Mouse (Mus musculus): Measurements from ENCODE around the gene Chd2. TPM values are rescaled to one million over a fixed set of nuclear protein-coding genes. Genes with fewer than 3 reads are reported as not detected.
A peak's percentile ranks its signal among the peaks of the same experiment; 100 is the strongest.

Gene Chd2
- polyA plus RNA-seq, 1 experiment from 2014 or later, result 49.8 TPM

DNA sequence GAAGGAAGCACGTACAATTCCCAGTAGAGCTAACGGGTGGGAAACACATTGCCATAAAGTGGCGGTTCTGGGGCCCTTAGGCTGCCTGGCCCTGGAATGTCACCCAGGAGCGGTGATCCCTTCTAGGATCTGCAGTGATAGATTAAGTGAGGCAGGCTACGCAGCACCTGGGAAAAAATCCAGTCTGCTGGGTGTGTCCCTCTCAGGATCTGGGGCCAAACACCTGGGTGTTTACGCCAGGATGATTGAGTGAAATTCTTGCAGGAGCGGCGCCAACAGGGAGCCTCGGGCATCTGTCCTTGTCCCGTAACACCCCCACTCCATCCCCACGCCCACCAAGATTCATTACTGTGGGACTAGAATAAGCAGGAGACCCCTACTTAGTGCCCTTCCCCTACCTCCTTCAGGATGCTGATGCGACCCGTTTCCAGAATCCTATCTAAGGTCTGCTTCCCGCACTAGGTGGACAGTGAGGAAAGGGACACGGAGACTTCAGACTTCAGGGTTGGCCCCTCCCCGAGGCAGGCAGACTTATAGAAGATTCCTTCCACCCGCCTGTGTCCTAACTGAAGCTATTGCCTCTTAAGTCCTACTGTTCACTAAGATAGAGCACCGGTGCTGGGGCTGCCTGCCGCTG, 142.7 kb downstream of the Chd2 start:
- Histone ChIP-seq H3K9me3 (ENCODE audit: control insufficient read depth, low read length) (no peaks in the 10 kb centered on the region), H3K4me1 (ENCODE audit: control insufficient read depth, insufficient read depth, low read length) (peaks cover 61% of the 10 kb centered on the region), H3K27ac (replicated peaks; ENCODE audit: low read depth, low read length) (peak overlapping the region; percentile 83), H3K27me3 (ENCODE audit: control insufficient read depth, insufficient read depth, low read length) (no peaks in the 10 kb centered on the region), H3K9ac (replicated peaks; ENCODE audit: low read length) (peak overlapping the region; percentile 41), H3K4me2 (ENCODE audit: low read length) (peak overlapping the region; percentile 59), H3K4me3 (replicated peaks; ENCODE audit: low read depth, low read length) (peak overlapping the region; percentile 26), H3K36me3 (ENCODE audit: control insufficient read depth, insufficient read depth, low read length) (peaks cover 3% of the 10 kb centered on the region; the same call in 1 of the 2 replicates)
- ATAC-seq (ENCODE audit: low FRiP score, low TSS enrichment) (no peak), DNase-seq (no peak)
- 4% methylated on average over 19 of the region's 19 CpGs for WGBS

DNA sequence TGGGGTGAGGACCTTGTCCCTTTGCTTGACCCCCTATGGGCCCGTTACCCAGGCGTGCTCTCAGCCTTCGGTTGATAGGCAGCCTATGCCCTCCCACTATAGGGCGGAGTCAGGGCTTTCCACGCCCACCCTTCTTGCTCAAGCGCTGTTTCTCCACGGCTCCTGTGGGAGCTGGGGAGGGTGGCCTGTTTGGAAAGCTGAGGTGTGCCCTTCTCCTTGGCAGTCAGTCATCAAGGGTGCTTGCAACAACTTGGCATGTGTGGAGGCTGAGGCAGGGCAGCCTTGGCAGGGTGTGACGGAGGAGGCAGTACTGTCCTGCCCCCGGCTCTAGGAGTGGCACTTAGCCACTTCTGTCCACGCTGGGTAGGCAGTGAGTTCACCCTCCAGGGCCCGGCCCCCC, 143.3 kb downstream of the Chd2 start:
- Histone ChIP-seq H3K27ac (replicated peaks; ENCODE audit: low read depth, low read length) (peak overlapping the region; percentile 83), H3K4me1 (ENCODE audit: control insufficient read depth, insufficient read depth, low read length) (peaks cover 61% of the 10 kb centered on the region), H3K27me3 (ENCODE audit: control insufficient read depth, insufficient read depth, low read length) (no peaks in the 10 kb centered on the region), H3K9me3 (ENCODE audit: control insufficient read depth, low read length) (no peaks in the 10 kb centered on the region), H3K4me3 (replicated peaks; ENCODE audit: low read depth, low read length) (peak overlapping the region; percentile 26), H3K36me3 (ENCODE audit: control insufficient read depth, insufficient read depth, low read length) (peaks cover 3% of the 10 kb centered on the region; the same call in 1 of the 2 replicates), H3K9ac (replicated peaks; ENCODE audit: low read length) (peak overlapping the region; percentile 41; the same call in 1 of the 2 replicates), H3K4me2 (ENCODE audit: low read length) (peak overlapping the region; percentile 59)
- DNase-seq, result peak; percentile 76
- ATAC-seq (ENCODE audit: low FRiP score, low TSS enrichment), result peak; percentile 31; the same call in 1 of the 2 replicates
- WGBS, result 7% methylated on average over 11 of the region's 11 CpGs

DNA sequence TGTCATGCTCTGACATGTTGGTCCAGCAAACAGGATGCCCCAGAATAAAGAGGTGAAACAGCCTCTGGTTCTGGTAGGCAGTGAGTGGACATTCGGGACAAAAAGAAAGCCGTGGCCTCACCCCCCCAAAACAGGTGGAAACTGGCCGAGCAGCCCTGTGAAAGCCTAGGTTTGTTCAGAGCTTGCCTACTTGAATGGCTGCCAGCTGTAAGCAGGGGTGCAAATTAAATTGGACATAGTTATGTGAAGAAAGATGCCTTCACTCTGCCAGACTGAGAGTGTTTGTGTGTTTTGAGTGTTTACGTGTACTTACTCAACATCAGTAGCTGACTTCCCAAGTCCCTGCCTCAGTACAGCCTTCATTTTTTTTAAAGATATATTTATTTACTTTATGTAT, 147.6 kb downstream of the Chd2 start:
- peak overlapping the region; percentile 88 for H3K9ac ChIP-seq (replicated peaks; ENCODE audit: low read length)
- peak overlapping the region; percentile 94 for H3K4me2 ChIP-seq (ENCODE audit: low read length)
- no peaks in the 10 kb centered on the region for H3K9me3 ChIP-seq (ENCODE audit: control insufficient read depth, low read length)
- 34% methylated on average over 4 of the region's 4 CpGs for WGBS
- no peak for DNase-seq
- peak overlapping the region; percentile 64 for H3K4me3 ChIP-seq (replicated peaks; ENCODE audit: low read depth, low read length)
- no peaks in the 10 kb centered on the region for H3K27me3 ChIP-seq (ENCODE audit: control insufficient read depth, insufficient read depth, low read length)
- peak overlapping the region; percentile 89 for H3K27ac ChIP-seq (replicated peaks; ENCODE audit: low read depth, low read length)
- H3K36me3 ChIP-seq (ENCODE audit: control insufficient read depth, insufficient read depth, low read length), result no peaks in the 10 kb centered on the region; the same call in 1 of the 2 replicates
- no peak for ATAC-seq (ENCODE audit: low FRiP score, low TSS enrichment)
- H3K4me1 ChIP-seq (ENCODE audit: control insufficient read depth, insufficient read depth, low read length), result peaks cover 76% of the 10 kb centered on the region

DNA sequence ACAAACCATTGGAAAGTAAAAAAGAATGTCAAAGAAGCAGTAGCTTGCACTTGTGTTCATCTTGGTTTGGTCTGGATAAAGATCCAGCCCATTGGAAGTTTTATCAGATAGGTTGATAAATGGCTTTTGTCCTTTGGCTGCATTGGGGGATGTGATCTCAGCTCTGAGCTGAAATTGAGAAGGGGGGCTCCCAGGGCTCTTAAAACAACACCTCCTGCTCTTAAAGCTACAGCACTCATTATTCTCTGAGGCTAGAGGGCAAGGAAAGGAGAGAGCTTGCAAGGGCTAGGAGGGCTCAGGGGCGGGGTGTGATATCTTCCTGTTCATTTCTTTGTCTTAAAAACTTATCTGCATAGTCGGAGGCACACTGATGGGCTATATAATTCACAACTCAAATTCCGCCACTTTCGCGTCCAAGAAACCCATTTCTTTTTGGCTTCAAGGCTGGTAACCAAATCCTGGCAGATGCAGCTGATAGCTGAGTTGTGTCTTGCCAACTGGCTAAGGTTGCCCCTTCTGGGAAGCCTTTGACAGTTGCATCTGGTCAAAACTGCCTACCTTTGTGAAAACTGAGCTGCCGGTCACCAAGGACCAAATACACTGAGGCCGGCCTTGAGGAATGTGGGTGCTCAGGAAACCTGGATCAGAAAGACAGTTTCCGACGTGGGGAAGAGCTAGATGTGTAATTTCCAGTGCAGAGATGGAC, 148.2 kb downstream of the Chd2 start:
- Histone ChIP-seq H3K27ac (replicated peaks; ENCODE audit: low read depth, low read length) (peak overlapping the region; percentile 89), H3K9ac (replicated peaks; ENCODE audit: low read length) (peak overlapping the region; percentile 88), H3K9me3 (ENCODE audit: control insufficient read depth, low read length) (no peaks in the 10 kb centered on the region), H3K36me3 (ENCODE audit: control insufficient read depth, insufficient read depth, low read length) (no peaks in the 10 kb centered on the region; the same call in 1 of the 2 replicates), H3K4me1 (ENCODE audit: control insufficient read depth, insufficient read depth, low read length) (peaks cover 72% of the 10 kb centered on the region), H3K27me3 (ENCODE audit: control insufficient read depth, insufficient read depth, low read length) (no peaks in the 10 kb centered on the region), H3K4me2 (ENCODE audit: low read length) (peak overlapping the region; percentile 94), H3K4me3 (replicated peaks; ENCODE audit: low read depth, low read length) (peak overlapping the region; percentile 64)
- no peak for DNase-seq
- WGBS, result 34% methylated on average over 9 of the region's 9 CpGs
- ATAC-seq (ENCODE audit: low FRiP score, low TSS enrichment), result no peak

DNA sequence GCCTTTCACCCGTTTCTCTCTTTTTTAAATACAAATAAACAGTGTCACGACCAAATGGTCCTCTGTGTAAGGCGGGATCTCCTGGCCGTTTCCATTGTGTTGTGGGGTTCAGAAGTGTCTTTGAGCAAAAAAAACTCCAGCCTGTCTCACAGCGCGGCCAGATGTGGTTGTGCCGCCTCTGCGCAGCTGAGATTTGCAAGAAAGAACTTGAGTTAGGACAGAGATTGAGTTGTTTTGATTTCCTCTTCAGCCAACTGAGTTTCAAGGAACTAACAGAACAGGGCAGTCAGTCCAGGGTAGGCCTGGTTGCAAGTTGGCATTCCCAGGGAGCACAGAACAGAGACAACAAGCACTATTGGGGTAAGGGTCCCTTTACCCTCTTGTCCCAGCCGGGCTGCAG, 149.3 kb downstream of the Chd2 start:
- Histone ChIP-seq H3K4me2 (ENCODE audit: low read length) (peak overlapping the region; percentile 94), H3K9me3 (ENCODE audit: control insufficient read depth, low read length) (no peaks in the 10 kb centered on the region), H3K27me3 (ENCODE audit: control insufficient read depth, insufficient read depth, low read length) (no peaks in the 10 kb centered on the region), H3K36me3 (ENCODE audit: control insufficient read depth, insufficient read depth, low read length) (peaks cover 2% of the 10 kb centered on the region; the same call in 1 of the 2 replicates), H3K27ac (replicated peaks; ENCODE audit: low read depth, low read length) (peak overlapping the region; percentile 89), H3K4me3 (replicated peaks; ENCODE audit: low read depth, low read length) (peak overlapping the region; percentile 64), H3K4me1 (ENCODE audit: control insufficient read depth, insufficient read depth, low read length) (peaks cover 66% of the 10 kb centered on the region), H3K9ac (replicated peaks; ENCODE audit: low read length) (peak overlapping the region; percentile 88)
- 1% methylated on average over 9 of the region's 9 CpGs for WGBS
- ATAC-seq (ENCODE audit: low FRiP score, low TSS enrichment) (no peak), DNase-seq (no peak)

DNA sequence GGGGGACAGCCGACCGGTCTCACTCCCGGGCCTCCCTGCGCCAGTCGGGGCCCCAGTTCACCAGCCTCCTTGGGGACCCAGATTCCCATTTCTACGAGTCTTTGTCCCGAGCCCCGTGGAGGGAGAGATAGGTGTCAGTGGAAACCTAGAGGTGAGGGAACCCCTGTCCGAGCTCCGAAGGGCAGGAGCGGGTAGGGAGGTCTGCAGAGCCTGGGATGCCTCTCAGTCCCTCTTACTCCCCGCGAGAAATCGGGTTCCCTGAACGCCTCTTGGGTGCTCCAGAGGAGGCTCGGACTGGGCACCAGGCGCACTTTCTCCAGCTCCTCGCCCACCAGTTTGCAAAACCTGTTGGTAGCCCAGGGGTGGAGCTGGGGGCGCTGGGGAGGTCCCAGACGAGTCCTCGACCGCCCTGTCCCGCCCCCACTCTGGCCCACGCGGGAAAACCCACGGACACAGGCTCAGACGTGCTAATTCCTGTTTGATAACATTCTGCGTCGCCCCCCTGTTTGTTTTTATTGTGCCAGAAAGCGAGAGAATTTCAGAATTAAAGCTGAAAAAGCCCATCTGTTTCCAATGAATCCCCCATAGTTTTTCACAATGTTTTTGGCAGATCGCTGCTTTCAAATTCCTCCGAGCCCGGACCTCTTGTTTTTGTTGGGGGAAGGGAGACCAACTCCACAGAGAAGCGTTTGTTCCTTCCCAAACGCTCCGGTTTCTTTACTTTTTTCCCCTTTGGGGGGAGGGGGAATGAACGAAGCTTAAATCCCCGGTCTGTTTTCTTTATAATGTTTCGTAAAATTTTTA, 149.9 kb downstream of the Chd2 start:
- WGBS, result 2% methylated on average over 39 of the region's 39 CpGs
- ATAC-seq (ENCODE audit: low FRiP score, low TSS enrichment) (peak; percentile 27), DNase-seq (peak; percentile 68)
- Histone ChIP-seq H3K9me3 (ENCODE audit: control insufficient read depth, low read length) (no peaks in the 10 kb centered on the region), H3K27me3 (ENCODE audit: control insufficient read depth, insufficient read depth, low read length) (no peaks in the 10 kb centered on the region), H3K4me3 (replicated peaks; ENCODE audit: low read depth, low read length) (peak overlapping the region; percentile 64), H3K4me2 (ENCODE audit: low read length) (peak overlapping the region; percentile 94), H3K9ac (replicated peaks; ENCODE audit: low read length) (peak overlapping the region; percentile 88), H3K36me3 (ENCODE audit: control insufficient read depth, insufficient read depth, low read length) (peaks cover 2% of the 10 kb centered on the region; the same call in 1 of the 2 replicates), H3K4me1 (ENCODE audit: control insufficient read depth, insufficient read depth, low read length) (peaks cover 68% of the 10 kb centered on the region), H3K27ac (replicated peaks; ENCODE audit: low read depth, low read length) (peak overlapping the region; percentile 89)

DNA sequence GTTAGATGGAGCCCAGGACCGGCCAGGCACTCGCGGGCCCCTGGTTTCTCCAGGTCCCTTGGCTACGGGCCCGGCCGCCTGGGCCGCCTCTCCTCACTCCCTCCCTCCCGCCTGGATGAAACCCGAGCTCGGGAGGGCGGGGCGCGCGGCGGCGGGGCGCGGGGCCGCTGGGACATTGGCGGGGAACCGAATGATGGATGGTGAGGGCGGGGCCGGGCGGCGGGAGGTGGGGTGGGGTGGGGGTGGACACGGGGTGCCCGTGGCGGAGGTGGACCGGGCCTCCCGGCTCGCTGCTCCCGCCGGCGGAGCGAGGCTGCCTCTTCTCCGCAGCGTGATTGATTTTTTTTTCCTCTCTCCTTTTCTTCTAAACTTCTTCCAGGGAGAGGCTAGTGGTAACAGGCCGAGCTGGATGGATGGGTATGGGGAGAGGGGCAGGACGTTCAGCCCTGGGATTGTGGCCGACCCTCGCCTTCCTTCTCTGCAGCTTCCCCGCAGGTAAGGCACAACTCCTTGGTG, 150.6 kb downstream of the Chd2 start:
- Histone ChIP-seq H3K4me3 (replicated peaks; ENCODE audit: low read depth, low read length) (peak overlapping the region; percentile 64), H3K4me2 (ENCODE audit: low read length) (peak overlapping the region; percentile 94), H3K9me3 (ENCODE audit: control insufficient read depth, low read length) (no peaks in the 10 kb centered on the region), H3K36me3 (ENCODE audit: control insufficient read depth, insufficient read depth, low read length) (peaks cover 2% of the 10 kb centered on the region; the same call in 1 of the 2 replicates), H3K9ac (replicated peaks; ENCODE audit: low read length) (peak overlapping the region; percentile 88), H3K27me3 (ENCODE audit: control insufficient read depth, insufficient read depth, low read length) (no peaks in the 10 kb centered on the region), H3K27ac (replicated peaks; ENCODE audit: low read depth, low read length) (peak overlapping the region; percentile 89), H3K4me1 (ENCODE audit: control insufficient read depth, insufficient read depth, low read length) (peaks cover 70% of the 10 kb centered on the region)
- peak; percentile 89 for DNase-seq
- peak; percentile 75 for ATAC-seq (ENCODE audit: low FRiP score, low TSS enrichment)
- under 1% methylated on average over 36 of the region's 42 CpGs for WGBS

DNA sequence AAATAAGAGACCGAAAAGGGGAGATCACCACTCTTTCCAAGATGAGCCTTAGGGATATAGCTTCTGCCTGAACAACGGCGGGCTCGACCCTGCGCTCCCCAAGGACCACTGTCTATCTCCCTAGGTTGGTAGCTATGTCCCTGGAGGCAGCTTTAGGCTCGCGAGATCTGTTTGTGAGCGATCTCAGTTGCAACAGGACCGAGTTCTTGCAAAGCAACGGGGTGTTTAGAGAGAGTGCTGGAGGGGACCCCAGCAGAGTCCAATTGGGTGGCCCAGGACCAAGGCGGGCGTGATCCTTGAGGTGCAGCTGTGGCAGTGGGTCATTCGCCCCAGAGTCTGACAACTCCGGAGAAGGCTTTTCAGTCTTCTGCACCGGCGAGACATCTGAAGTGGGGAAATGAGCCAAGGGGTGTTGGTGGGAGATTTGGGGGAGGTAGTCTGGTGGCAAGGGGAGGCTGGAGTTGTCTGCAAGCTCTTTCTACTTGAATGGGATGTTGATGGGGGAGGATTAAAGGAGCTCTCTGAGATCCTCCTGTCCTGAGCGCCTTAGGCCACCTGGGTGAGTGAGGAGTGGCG, 151.1 kb downstream of the Chd2 start:
- 2% methylated on average over 18 of the region's 18 CpGs for WGBS
- ATAC-seq (ENCODE audit: low FRiP score, low TSS enrichment) (peak; percentile 34), DNase-seq (peak; percentile 69)
- H3K9me3 ChIP-seq (ENCODE audit: control insufficient read depth, low read length), result no peaks in the 10 kb centered on the region
- peak overlapping the region; percentile 64 for H3K4me3 ChIP-seq (replicated peaks; ENCODE audit: low read depth, low read length)
- H3K27me3 ChIP-seq (ENCODE audit: control insufficient read depth, insufficient read depth, low read length), result no peaks in the 10 kb centered on the region
- H3K36me3 ChIP-seq (ENCODE audit: control insufficient read depth, insufficient read depth, low read length), result peaks cover 2% of the 10 kb centered on the region; the same call in 1 of the 2 replicates
- H3K4me2 ChIP-seq (ENCODE audit: low read length), result peak overlapping the region; percentile 94
- H3K4me1 ChIP-seq (ENCODE audit: control insufficient read depth, insufficient read depth, low read length), result peaks cover 70% of the 10 kb centered on the region
- peak overlapping the region; percentile 89 for H3K27ac ChIP-seq (replicated peaks; ENCODE audit: low read depth, low read length)
- peak overlapping the region; percentile 88 for H3K9ac ChIP-seq (replicated peaks; ENCODE audit: low read length)

All from midbrain, embryonic 14.5 days (tissue).